Mouse (Mus musculus): ENCODE data around the gene Zbtb25.

The Zbtb25 gene

GRCm38 (mm10) chr12:76341080-76341479, 28.3 kb downstream of the Zbtb25 start:
- peak; percentile 47 for DNase-seq (ENCODE audit: low read depth, low spot score)

GRCm38 (mm10) chr12:76336111-76336965, 33.1 kb downstream of the Zbtb25 start:
- no peak for DNase-seq (ENCODE audit: low read depth, low spot score)

GRCm38 (mm10) chr12:76335641-76336040, 33.8 kb downstream of the Zbtb25 start:
- DNase-seq (ENCODE audit: low read depth, low spot score), result no peak

- DNase-seq (ENCODE audit: low read depth, low spot score), result no peak
Observed at GRCm38 (mm10) chr12:76333688-76334087, 35.7 kb downstream of the Zbtb25 start.

DNA sequence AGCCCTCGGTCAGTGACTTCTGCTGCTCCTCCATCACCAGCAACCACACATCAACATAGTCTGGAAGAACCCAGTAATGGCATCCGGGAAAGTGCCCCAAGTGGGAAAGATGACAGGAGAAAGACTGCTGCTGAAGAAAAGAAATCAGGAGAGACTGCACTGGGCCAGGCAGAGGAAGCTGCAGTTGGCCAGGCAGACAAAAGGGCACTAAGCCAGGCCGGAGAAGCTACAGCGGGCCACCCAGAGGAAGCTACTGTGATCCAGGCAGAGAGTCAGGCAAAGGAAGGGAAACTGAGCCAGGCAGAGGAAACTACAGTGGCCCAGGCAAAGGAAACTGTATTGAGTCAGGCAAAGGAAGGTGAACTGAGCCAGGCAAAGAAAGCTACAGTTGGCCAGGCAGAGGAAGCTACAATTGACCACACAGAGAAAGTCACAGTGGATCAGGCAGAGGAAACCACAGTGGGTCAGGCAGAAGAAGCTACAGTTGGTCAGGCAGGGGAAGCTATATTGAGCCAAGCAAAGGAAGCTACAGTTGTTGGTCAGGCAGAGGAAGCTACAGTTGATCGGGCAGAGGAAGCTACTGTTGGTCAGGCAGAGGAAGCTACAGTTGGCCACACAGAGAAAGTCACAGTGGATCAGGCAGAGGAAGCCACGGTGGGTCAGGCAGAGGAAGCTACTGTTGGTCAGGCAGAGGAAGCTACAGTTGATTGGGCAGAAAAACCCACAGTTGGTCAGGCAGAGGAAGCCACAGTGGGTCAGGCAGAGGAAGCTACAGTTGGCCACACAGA, 40.6 kb downstream of the Zbtb25 start:
- no peak for DNase-seq (ENCODE audit: low read depth, low spot score)

DNA sequence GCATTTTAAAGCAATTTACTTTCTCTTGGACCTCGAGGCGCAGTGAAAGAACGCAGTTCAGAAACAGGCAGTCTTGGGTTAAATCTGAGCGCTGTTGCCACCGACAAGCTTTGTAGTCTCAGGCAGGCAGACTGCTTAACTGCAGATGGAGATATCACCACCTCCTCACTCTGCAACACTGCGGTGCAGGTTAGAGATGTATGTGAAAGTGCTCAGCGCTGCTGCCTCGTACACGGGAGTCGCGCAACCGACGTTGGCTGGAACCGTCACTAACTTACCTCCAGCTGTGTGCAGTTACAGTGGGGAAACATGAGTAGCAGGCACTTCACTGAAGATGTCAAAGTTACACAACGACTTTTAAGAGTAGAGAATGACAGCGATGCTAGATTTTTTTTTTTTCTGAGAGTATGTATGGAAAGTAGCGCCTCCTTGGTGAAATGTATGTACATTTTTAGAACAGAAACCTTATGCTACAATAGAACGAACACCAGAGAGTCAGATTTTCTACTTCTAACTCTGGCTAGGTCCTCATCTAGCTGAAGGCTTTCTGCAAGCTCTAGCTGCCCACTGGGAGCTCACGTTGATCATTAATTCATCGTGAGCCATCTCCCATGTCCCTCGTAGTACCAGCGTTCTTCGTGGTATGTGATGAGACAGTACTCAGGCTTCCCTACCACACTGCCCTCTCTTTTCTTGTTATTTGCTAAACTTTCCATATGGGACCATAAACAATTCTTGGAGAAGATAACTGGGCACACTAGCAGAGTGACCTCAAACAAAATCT, 42.8 kb downstream of the Zbtb25 start:
- no peak for DNase-seq (ENCODE audit: low read depth, low spot score)

DNA sequence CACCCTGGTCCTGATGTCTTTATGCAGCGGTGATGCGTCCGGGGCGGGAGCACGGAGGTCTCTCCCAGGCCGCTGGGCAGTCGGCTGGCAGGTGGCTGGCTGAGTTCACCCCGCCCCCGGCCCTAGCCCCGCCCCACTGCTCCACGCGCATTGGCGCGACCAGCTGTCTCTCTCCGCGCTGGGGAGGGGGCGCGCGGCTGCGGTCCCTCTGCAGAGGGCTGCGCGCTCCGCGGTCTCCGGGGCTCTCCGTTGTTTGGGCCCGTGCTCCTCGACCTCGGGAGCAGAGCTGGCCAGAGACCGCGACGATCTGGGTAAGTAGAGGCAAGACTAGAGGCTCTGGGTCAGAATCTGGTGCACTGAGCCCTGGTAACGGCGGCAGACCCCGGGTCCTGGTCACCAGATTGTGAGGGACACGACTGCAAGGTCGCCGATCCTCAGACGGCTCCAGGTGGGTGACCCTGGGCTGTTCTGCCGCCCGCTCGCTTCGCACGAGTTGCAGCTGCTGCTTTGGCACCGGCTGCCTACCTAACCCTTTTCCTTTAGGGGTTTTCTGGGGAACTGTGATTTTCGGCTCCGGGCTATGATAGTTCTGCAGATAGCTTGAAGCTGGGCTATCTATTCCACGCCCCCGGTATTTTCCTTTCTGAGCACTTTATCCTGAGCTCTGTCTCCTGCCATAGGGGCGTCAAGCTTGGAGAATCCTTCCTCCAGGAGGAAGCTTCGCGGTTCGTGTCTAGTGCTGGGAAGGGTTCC, 44.5 kb downstream of the Zbtb25 start, which contains the start of gene Akap5:
TSS of gene Akap5 (plus strand) at position 213 of the 753 bp plus-strand sequence.
- peak; percentile 87 for DNase-seq (ENCODE audit: low read depth, low spot score)

GRCm38 (mm10) chr12:76318282-76319212, 50.9 kb downstream of the Zbtb25 start:
- peak; percentile 15 for DNase-seq (ENCODE audit: low read depth, low spot score)

DNA sequence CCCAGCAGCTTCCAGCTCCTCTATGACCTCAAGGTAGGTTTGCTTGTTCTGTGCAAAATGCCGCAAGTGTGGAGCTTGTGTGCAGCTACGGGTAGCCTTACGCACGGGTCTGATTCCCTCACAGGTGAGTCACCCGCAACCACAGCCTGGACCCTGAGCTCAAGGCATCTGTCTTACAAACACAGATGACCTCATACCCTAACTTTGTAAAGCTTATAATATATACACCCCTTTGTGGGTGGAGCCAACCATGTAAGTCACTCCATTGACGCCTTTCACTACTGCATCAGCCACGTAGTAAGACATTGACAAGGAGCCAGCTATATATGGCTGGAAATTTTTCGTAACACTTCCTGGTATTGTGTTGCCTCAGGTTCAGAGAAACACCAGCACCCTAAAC, 57.5 kb downstream of the Zbtb25 start:
- no peak for DNase-seq (ENCODE audit: low read depth, low spot score)

- DNase-seq (ENCODE audit: low read depth, low spot score), result no peak
Observed at GRCm38 (mm10) chr12:76311227-76311626, 58.2 kb downstream of the Zbtb25 start.

DNA sequence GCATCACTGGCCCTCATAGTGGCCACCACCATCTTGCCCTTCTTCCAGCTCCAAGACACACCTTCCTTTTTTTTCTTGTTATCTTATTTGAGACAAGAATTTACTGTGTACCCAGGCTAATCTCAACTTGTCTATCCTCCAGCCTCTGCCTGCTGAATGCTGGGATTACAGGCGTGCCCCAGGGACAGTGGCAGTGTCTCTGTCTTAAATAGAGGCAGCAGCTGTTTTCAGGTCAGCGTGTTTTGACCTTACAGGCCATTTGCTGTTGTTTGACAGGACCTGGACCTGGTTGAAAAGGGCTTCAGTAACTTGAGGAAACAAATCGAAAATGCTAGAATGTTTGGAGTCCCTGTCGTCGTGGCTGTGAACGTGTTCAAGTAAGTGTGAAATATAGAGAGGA, 58.8 kb downstream of the Zbtb25 start:
- DNase-seq (ENCODE audit: low read depth, low spot score), result no peak

- DNase-seq (ENCODE audit: low read depth, low spot score), result no peak
Observed at GRCm38 (mm10) chr12:76310007-76310406, 59.4 kb downstream of the Zbtb25 start.

- no peak for DNase-seq (ENCODE audit: low read depth, low spot score)
Observed at GRCm38 (mm10) chr12:76308436-76308835, 61.0 kb downstream of the Zbtb25 start.

DNA sequence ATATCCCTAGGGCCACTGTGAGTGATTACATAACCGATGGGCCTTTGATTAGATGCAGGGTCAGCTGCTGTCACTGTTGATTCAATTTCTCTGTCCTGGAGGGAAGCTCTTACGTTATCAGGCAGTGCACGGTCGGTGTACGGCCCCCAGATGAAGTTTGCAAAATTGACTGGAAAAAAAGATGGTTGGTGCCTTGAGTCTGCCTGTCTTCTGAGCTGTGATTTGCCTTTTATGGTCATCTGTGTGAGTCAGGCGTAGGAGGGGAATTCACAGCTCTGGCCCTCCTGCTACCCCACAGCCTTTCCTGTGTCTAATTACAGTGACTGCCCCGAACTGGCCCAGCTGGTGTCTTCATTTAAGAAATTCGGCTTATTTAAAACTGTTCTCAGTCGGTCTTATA, 61.4 kb downstream of the Zbtb25 start:
- no peak for DNase-seq (ENCODE audit: low read depth, low spot score)

- DNase-seq (ENCODE audit: low read depth, low spot score), result no peak
Observed at GRCm38 (mm10) chr12:76306852-76307561, 62.4 kb downstream of the Zbtb25 start.

DNA sequence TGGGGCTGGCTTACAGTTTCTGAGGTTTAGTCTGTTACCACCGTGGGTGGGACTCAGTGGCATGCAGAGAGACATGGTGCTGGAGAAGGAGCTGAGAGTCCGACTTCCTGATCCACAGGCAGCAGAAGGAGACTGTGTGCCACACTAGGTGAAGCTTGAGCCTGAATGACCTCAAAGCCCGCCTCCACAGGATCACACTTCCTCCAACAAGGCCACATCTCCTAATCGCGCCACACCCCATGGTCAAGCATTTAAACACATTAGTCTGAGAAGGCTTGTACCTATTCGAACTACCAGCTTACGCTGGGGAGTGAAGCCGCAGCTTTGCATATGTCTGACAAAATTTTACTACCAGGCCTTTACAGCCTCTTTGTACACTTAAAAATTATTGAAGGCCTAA, 64.3 kb downstream of the Zbtb25 start:
- DNase-seq (ENCODE audit: low read depth, low spot score), result no peak

- DNase-seq (ENCODE audit: low read depth, low spot score), result no peak
Observed at GRCm38 (mm10) chr12:76304199-76304598, 65.2 kb downstream of the Zbtb25 start.

DNA sequence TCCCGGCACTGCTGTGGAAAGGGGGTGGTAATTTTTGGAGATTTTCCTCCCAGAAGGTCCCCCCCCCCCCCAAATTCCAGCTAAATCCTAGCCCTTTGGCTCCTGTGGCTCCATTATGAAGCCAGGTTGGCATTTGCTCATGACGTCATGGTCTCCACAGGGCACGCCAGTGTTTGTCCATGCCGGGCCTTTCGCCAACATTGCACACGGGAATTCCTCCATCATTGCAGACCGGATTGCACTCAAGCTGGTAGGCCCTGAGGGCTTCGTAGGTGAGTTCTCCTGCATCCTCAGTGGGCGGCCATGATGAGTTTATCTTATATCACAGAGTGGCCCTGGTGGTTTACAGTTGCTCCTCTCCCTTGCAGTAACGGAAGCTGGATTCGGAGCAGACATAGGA, 65.9 kb downstream of the Zbtb25 start:
- no peak for DNase-seq (ENCODE audit: low read depth, low spot score)

GRCm38 (mm10) chr12:76300367-76300766, 69.0 kb downstream of the Zbtb25 start:
- DNase-seq (ENCODE audit: low read depth, low spot score), result no peak
